Mouse (Mus musculus): Measurements from ENCODE around the gene Uqcrc2.

- no peak for TF ChIP-seq CTCF (IDR thresholded peaks at IDR 0.05; ENCODE audit: extremely low read depth, insufficient read depth, insufficient read length, insufficient replicate concordance)
- TF ChIP-seq POLR2A (IDR thresholded peaks at IDR 0.05; ENCODE audit: low read depth, low read length) = no peak
These were observed 58.9 kb downstream of the Uqcrc2 start for GRCm38 (mm10) chr7:120693831-120694375.

All from spleen, adult 2 months (tissue).